Mouse (Mus musculus) CD8-positive naive resting alpha-beta T cell, adult 57 days (primary cell): ENCODE results near the gene Mettl5. TPM values are rescaled to one million over a fixed set of nuclear protein-coding genes. Genes with fewer than 3 reads are reported as not detected.

Experiments used
- total RNA-seq: library from RNA; stranded (reverse); gene quantifications from one replicate; pipeline ENCODE4 v1.2.4, GENCODE M21; 2023

The Mettl5 gene
- 17.8 TPM for total RNA-seq

GRCm38 (mm10) chr2:69885451-69886305 lies at the start of gene Mettl5:
Gene Mettl5 (minus strand): TSS chr2:69885615.

DNA sequence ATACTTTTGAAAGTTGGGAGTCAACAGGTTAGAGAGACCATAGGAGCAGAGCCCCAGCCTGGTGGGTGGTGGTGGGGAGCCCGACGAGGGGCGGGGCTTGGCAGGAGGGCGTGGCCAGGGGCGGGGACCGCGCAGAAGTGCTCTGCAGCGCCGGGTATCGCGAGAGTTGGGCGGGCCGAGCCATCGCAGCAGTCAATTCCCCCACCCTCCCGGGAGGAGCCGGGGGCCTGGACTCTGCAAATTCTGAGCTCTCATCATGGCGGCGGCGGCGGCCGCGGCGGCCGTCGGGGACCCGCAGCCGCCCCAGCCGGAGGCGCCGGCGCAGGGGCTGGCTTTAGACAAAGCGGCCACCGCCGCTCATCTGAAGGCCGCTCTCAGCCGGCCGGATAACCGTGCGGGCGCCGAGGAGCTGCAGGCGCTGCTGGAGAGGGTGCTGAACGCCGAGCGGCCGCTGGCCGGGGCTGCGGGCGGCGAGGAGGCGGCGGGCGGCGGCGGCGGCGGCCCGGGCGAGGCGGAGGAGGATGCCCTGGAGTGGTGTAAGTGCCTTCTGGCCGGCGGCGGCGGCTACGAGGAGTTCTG lies 11.7 kb upstream of the Mettl5 start, which contains the start of gene Ubr3:
Ubr3 (plus strand) TSS at position 208 of the 579 bp plus-strand sequence.

GRCm38 (mm10) chr2:69861485-69862091 lies 23.8 kb downstream of the Mettl5 start, which contains the start of gene Ssb:
Gene Ssb (plus strand): TSS chr2:69861562.

GRCm38 (mm10) chr2:69821711-69822110 lies 63.7 kb downstream of the Mettl5 start, which contains the start of gene Klhl23:
Gene Klhl23 (plus strand): TSS chr2:69821944.

Other genes with a start within 250 kb of the Mettl5 start
- 1.2 TPM for gene Bbs5, start 238.4 kb downstream of the Mettl5 start, total RNA-seq
- gene Klhl41, start 215.5 kb downstream of the Mettl5 start, total RNA-seq: 0.64 TPM
- gene Fastkd1, start 172.1 kb downstream of the Mettl5 start, total RNA-seq: 18.5 TPM
- gene Ppig, start 163.1 kb downstream of the Mettl5 start, total RNA-seq: 88.9 TPM
- 4.1 TPM for gene Ccdc173, start 96.0 kb downstream of the Mettl5 start, total RNA-seq
- 22.1 TPM for gene Phospho2, start 96.0 kb downstream of the Mettl5 start, total RNA-seq
- gene Klhl23, start 63.7 kb downstream of the Mettl5 start, total RNA-seq: not detected
- 190 TPM for gene Ssb, start 24.1 kb downstream of the Mettl5 start, total RNA-seq
- 58.9 TPM for gene Ubr3, start 11.6 kb upstream of the Mettl5 start, total RNA-seq
- 2.9 TPM for gene Myo3b, start 153.5 kb upstream of the Mettl5 start, total RNA-seq